Mouse (Mus musculus) ES-E14 (cell line): ENCODE results near the gene Fam222b. TPM values are rescaled to one million over a fixed set of nuclear protein-coding genes. Genes with fewer than 3 reads are reported as not detected.
A peak's percentile ranks its signal among the peaks of the same experiment; 100 is the strongest.

ENCODE experiments used
- DNase-seq: peaks from one replicate; pipeline ENCODE4 v3.0.0-alpha.2; 2013; ENCODE audit warnings: low read depth, low spot score
- H3K27ac ChIP-seq: 2 replicates; pipeline ENCODE4 v1.5.1; 2012; ENCODE audit warnings: low read depth, mild to moderate bottlenecking, low read length, moderate library complexity, mixed read lengths; ENCODE audit not compliant: poor library complexity, insufficient read depth, severe bottlenecking
- H3K36me3 ChIP-seq: 2 replicates; pipeline ENCODE4 v1.6.1; 2012; ENCODE audit warnings: mild to moderate bottlenecking, low read length, moderate library complexity, mixed read lengths; ENCODE audit not compliant: control insufficient read depth, poor library complexity, insufficient read depth, severe bottlenecking
- H3K4me1 ChIP-seq, 2 experiments: fragments of 150-350 bp in 1 of 2; sonication (generic) in 1 of 2; 2 replicates each; pipeline ENCODE4 v1.6.1; 2012; ENCODE audit warnings: low read length in 2 of 2, mild to moderate bottlenecking in 1 of 2, mixed read lengths in 1 of 2; ENCODE audit not compliant: control insufficient read depth in 2 of 2, insufficient read depth in 2 of 2, poor library complexity in 1 of 2
- H3K4me3 ChIP-seq, 2 experiments: fragments of 150-350 bp in 1 of 2; sonication (generic) in 1 of 2; 2 replicates each; pipeline ENCODE4 v1.5.1; 2012; ENCODE audit warnings: low read length in 2 of 2, low read depth in 1 of 2, mild to moderate bottlenecking in 1 of 2, mixed read lengths in 1 of 2; ENCODE audit not compliant: insufficient read depth in 1 of 2, poor library complexity in 1 of 2, severe bottlenecking in 1 of 2
- H3K9ac ChIP-seq: 2 replicates; pipeline ENCODE4 v1.6.1; 2012; ENCODE audit warnings: low read depth, mild to moderate bottlenecking, low read length, mixed read lengths; ENCODE audit not compliant: poor library complexity, insufficient read depth, severe bottlenecking
- H3K9me3 ChIP-seq: fragments of 150-350 bp; sonication (generic); 2 replicates; pipeline ENCODE4 v1.6.1; 2012; ENCODE audit warnings: low read depth, mild to moderate bottlenecking, low read length; ENCODE audit not compliant: control insufficient read depth, insufficient read depth
- CHD2 ChIP-seq: IDR thresholded peaks from 2 replicates; pipeline ENCODE4 v1.6.1; 2014; ENCODE audit warnings: mild to moderate bottlenecking, low read depth, low read length, inconsistent platforms
- HCFC1 ChIP-seq: IDR thresholded peaks from 2 replicates; pipeline ENCODE4 v1.6.1; 2012; ENCODE audit warnings: low read length, inconsistent platforms, borderline replicate concordance; ENCODE audit not compliant: insufficient read depth
- MAFK ChIP-seq: IDR thresholded peaks from 2 replicates; pipeline ENCODE4 v1.6.1; 2014; ENCODE audit warnings: mild to moderate bottlenecking, low read depth, low read length, inconsistent platforms; ENCODE audit not compliant: insufficient read depth
- ZC3H11A ChIP-seq: IDR thresholded peaks from 2 replicates; pipeline ENCODE4 v1.6.1; 2012; ENCODE audit warnings: low read depth, mild to moderate bottlenecking, inconsistent platforms, low read length, borderline replicate concordance
- ZNF384 ChIP-seq: IDR thresholded peaks from 2 replicates; pipeline ENCODE4 v1.6.1; 2012; ENCODE audit warnings: low read depth, low read length, inconsistent platforms
- in situ Hi-C, 2 experiments: fragments of 600-800 bp; cut with MboI; formaldehyde crosslinking; loops; one replicate each; pipeline ENCODE4 v1.15.1; 2025; ENCODE audit warnings: low sequenced_read_pairs in 2 of 2, inconsistent platforms in 1 of 2; ENCODE audit not compliant: unreplicated experiment in 2 of 2
- total RNA-seq: library from RNA; depleted of rRNA; stranded (reverse); fragments of 300-350 nt; gene quantifications from 2 replicates; pipeline ENCODE4 v1.2.3, GENCODE M21; 2012

The Fam222b gene
- total RNA-seq, 1 experiment: 11.7 TPM

DNA sequence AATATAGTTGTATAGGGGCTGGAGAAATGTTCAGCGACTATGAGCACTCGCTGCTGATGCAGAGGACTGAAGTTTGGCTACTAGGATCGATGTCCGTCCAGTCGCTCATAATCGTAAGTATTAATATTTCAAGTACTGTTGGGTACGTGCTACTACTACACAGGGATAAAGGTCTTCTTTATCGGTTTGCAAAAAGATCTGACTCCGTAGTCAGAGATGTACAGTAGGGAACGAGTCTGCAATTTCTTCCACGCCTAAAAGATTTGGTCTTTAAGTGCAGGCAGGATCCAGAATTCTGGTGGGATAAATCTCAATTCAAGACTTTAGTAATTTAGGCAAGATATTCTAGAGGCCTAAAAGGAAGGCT is 340 bp upstream of the Fam222b start:
- H3K9me3 ChIP-seq: no peaks in the 10 kb centered on the region
- no peaks in the 10 kb centered on the region for H3K36me3 ChIP-seq
- H3K4me1 ChIP-seq: peaks cover 3 to 5% of the 10 kb centered on the region in 2 experiments
- DNase-seq: no peak
- no peak for TF ChIP-seq MAFK
- no peak for TF ChIP-seq HCFC1
- TF ChIP-seq ZC3H11A: no peak
- TF ChIP-seq ZNF384: no peak
- no peak for TF ChIP-seq CHD2
- H3K27ac ChIP-seq: no peak overlapping the region; the same call in 1 of the 2 replicates
- in situ Hi-C loops: no loop called here
- peak overlapping the region; percentile 97 for H3K9ac ChIP-seq
- H3K4me3 ChIP-seq: peak overlapping the region; percentile 41 to 86

DNA sequence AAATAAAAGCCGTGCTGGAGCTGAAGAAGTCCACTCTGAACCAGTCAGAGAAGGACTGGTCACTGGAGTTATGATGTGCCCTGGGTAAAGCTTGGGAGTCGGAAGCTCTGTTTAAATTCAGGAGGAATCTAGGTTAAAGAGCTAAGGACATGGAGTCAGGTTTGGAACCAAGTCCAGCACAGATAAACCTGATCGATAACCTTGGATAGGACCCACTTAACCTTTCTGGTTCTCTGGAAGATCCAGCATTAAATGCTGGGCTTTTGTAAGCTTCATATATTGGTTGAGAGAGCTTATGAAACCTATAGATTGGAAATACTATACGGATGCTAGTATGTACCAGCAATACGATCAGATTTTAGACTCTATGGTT is 670 bp downstream of the Fam222b start:
- H3K36me3 ChIP-seq: peaks cover 2% of the 10 kb centered on the region; the same call in 1 of the 2 replicates
- no peak for DNase-seq
- in situ Hi-C loops: no loop called here
- no peak for TF ChIP-seq ZC3H11A
- no peak for TF ChIP-seq CHD2
- no peak for TF ChIP-seq MAFK
- no peak for TF ChIP-seq HCFC1
- no peak for TF ChIP-seq ZNF384
- H3K4me3 ChIP-seq: peak overlapping the region; percentile 86 to 99
- no peak overlapping the region for H3K27ac ChIP-seq
- H3K9ac ChIP-seq: peak overlapping the region; percentile 97
- H3K4me1 ChIP-seq: peaks cover 3 to 5% of the 10 kb centered on the region in 2 experiments
- no peaks in the 10 kb centered on the region for H3K9me3 ChIP-seq

DNA sequence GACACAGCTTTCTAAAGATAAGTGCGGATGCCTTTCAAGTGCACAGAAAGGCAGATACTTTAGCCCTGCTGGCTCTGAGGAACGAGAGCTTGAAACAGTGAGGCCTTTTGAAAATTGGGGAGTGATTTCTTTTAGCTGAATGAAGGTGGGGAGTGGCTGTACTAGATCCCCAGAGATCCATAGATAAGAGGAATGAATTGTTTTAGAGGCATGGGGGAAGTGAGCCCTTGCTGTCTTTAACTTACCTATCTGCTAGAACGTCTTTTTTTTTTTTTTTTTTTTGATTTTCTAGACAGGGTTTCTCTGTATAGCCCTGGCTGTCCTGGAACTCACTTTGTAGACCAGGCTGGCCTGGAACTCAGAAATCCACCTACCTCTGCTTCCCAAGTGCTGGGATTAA is 2.6 kb downstream of the Fam222b start:
- Histone ChIP-seq H3K9me3 (no peaks in the 10 kb centered on the region), H3K36me3 (peaks cover 4% of the 10 kb centered on the region; the same call in 1 of the 2 replicates), H3K4me1 (peaks cover 5 to 6% of the 10 kb centered on the region in 2 experiments), H3K9ac (peak overlapping the region; percentile 58; the same call in 1 of the 2 replicates), H3K27ac (no peak overlapping the region), H3K4me3 (no peak overlapping the region; a peak in 1 of 4 replicates)
- in situ Hi-C loops: no loop called here
- DNase-seq: no peak
- no peak for TF ChIP-seq ZNF384
- no peak for TF ChIP-seq CHD2
- no peak for TF ChIP-seq MAFK
- no peak for TF ChIP-seq ZC3H11A
- TF ChIP-seq HCFC1: no peak

DNA sequence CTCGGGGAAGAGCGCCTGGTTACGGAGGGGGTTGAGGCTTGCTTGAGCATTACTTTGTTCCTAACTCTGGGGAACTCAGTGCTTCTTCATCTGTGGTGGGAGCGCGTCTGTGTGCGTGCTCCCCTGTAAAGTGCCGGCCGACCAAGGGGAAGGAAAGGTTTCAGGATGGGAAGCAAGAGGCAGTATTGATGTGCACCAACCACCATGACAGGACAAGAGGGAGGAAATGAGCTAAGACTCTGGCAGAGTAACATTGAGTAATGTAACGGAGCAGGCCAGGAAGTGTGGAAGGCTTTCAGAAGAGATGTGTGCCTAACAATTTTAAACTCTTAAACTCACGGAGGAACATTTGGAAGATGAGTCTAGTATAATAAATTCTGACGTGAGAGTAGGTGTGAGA is 6.3 kb downstream of the Fam222b start:
- TF ChIP-seq HCFC1: no peak
- no peak for TF ChIP-seq MAFK
- no peak for TF ChIP-seq CHD2
- no peak for TF ChIP-seq ZNF384
- no peak for TF ChIP-seq ZC3H11A
- no peak for DNase-seq
- peaks cover 4% of the 10 kb centered on the region; the same call in 1 of the 2 replicates for H3K36me3 ChIP-seq
- in situ Hi-C loops: no loop called here
- H3K9me3 ChIP-seq: no peaks in the 10 kb centered on the region
- peaks cover 3 to 6% of the 10 kb centered on the region in 2 experiments for H3K4me1 ChIP-seq
- no peak overlapping the region for H3K27ac ChIP-seq
- no peak overlapping the region for H3K4me3 ChIP-seq
- H3K9ac ChIP-seq: no peak overlapping the region

DNA sequence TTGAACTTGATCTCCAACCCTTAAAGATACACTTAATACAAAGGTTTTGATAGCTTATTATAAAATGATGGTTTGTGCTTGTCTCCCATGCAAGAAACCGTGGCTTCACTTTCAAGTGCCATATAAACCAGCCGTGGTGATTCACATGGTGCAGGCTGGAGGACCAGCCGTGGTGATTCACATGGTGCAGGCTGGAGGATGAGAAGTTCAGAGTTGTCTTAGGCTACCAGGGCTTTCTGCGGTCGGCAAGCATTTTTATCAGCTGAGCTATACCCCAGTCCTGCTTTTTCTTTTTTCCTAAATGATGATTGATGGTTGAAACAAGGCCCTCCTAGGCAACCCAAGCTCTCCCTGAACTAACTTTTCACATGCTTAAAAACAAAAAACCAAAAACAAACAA is 7.7 kb downstream of the Fam222b start:
- Histone ChIP-seq H3K27ac (no peak overlapping the region), H3K9me3 (no peaks in the 10 kb centered on the region), H3K36me3 (peaks cover 4% of the 10 kb centered on the region; the same call in 1 of the 2 replicates), H3K4me3 (no peak overlapping the region), H3K9ac (no peak overlapping the region), H3K4me1 (peaks cover 3% of the 10 kb centered on the region in 2 experiments; a peak in 2 of 4 replicates)
- in situ Hi-C loops: no loop called here
- TF ChIP-seq HCFC1: no peak
- no peak for TF ChIP-seq ZC3H11A
- TF ChIP-seq CHD2: no peak
- no peak for TF ChIP-seq MAFK
- TF ChIP-seq ZNF384: no peak
- no peak for DNase-seq
